Comparison of ENCODE assay signal across 7 mouse cellular contexts in genomic region chr4:125835250-125835649, GRCm38 (mm10).
A peak's percentile ranks its signal among the peaks of the same experiment; 100 is the strongest.
DNase-seq lines count a peak whose midpoint lies in the region; ATAC-seq and TF ChIP-seq lines count a peak whose summit lies in the region.

No protein-coding gene starts in this region.

- no peak overlapping the region for H3K4me3 ChIP-seq in lung, postnatal 0 days (ENCODE audit: low read depth, low read length)
- H3K4me3 ChIP-seq in hindbrain, embryonic 14.5 days (replicated peaks; ENCODE audit: low read length): no peak overlapping the region
- H3K4me3 ChIP-seq in neural tube, embryonic 11.5 days (ENCODE audit: low read depth, low read length): no peak overlapping the region

- no peak for ATAC-seq in lung, postnatal 0 days
- ATAC-seq in hindbrain, embryonic 14.5 days (ENCODE audit: low FRiP score): no peak
- ATAC-seq in neural tube, embryonic 11.5 days (ENCODE audit: insufficient read depth, low FRiP score, low TSS enrichment): no peak

- no peak for TF ChIP-seq CTCF in lung, postnatal 0 days (IDR thresholded peaks at IDR 0.05)

- no peak overlapping the region for H3K9ac ChIP-seq in lung, postnatal 0 days (replicated peaks; ENCODE audit: low read depth)
- H3K9ac ChIP-seq in hindbrain, embryonic 14.5 days: no peak overlapping the region
- H3K9ac ChIP-seq in neural tube, embryonic 11.5 days (ENCODE audit: low read length): no peak overlapping the region

- no peak overlapping the region for H3K27ac ChIP-seq in lung, postnatal 0 days (ENCODE audit: low read length)
- no peak overlapping the region for H3K27ac ChIP-seq in hindbrain, embryonic 14.5 days
- no peak overlapping the region for H3K27ac ChIP-seq in neural tube, embryonic 11.5 days (ENCODE audit: low read depth, low read length)

- H3K9me3 ChIP-seq in lung, postnatal 0 days (ENCODE audit: low read length): no peaks in the 10 kb centered on the region
- no peaks in the 10 kb centered on the region for H3K9me3 ChIP-seq in hindbrain, embryonic 14.5 days (ENCODE audit: control insufficient read depth, low read length)
- no peaks in the 10 kb centered on the region for H3K9me3 ChIP-seq in neural tube, embryonic 11.5 days (ENCODE audit: control insufficient read depth, low read length)

- under 1% methylated on average over 8 of the region's 8 CpGs for WGBS in lung, postnatal 0 days
- WGBS in hindbrain, embryonic 14.5 days: 0% methylated on average over 8 of the region's 8 CpGs
- WGBS in neural tube, embryonic 11.5 days: 0% methylated on average over 8 of the region's 8 CpGs

- TF ChIP-seq EP300 in lung, postnatal 0 days (IDR thresholded peaks at IDR 0.05): no peak

- DNase-seq in lung, postnatal 0 days (ENCODE audit: low spot score): peak; percentile 35
- DNase-seq in lung, postnatal 36 days: no peak
- peak; percentile 18 for DNase-seq in adrenal gland, adult 8-10 months
- peak; percentile 71 for DNase-seq in hindbrain, embryonic 14.5 days (ENCODE audit: low spot score)
- peak; percentile 84 for DNase-seq in neural tube, embryonic 11.5 days (ENCODE audit: low spot score)
- no peak for DNase-seq in layer of hippocampus, adult 18-20 months (ENCODE audit: low spot score in 2 of 2)
- DNase-seq in spleen, adult 12 weeks (ENCODE audit: low spot score): no peak

- H3K4me1 ChIP-seq in lung, postnatal 0 days (ENCODE audit: insufficient read depth, low read depth, low read length): no peaks in the 10 kb centered on the region
- H3K4me1 ChIP-seq in hindbrain, embryonic 14.5 days (replicated peaks; ENCODE audit: control insufficient read depth, insufficient read depth, low read length): no peaks in the 10 kb centered on the region
- H3K4me1 ChIP-seq in neural tube, embryonic 11.5 days (ENCODE audit: control insufficient read depth, insufficient read depth, low read length): no peaks in the 10 kb centered on the region

- no peaks in the 10 kb centered on the region for H3K27me3 ChIP-seq in lung, postnatal 0 days (replicated peaks; ENCODE audit: insufficient read depth, low read length)
- H3K27me3 ChIP-seq in hindbrain, embryonic 14.5 days (ENCODE audit: control insufficient read depth, insufficient read depth, low read length): no peaks in the 10 kb centered on the region; the same call in 1 of the 2 replicates
- H3K27me3 ChIP-seq in neural tube, embryonic 11.5 days (ENCODE audit: control insufficient read depth, insufficient read depth, low read length): no peaks in the 10 kb centered on the region

- H3K4me2 ChIP-seq in lung, postnatal 0 days (replicated peaks; ENCODE audit: low read depth, low read length): no peak overlapping the region
- no peak overlapping the region for H3K4me2 ChIP-seq in hindbrain, embryonic 14.5 days (replicated peaks)
- H3K4me2 ChIP-seq in neural tube, embryonic 11.5 days (ENCODE audit: low read depth): no peak overlapping the region

- no peaks in the 10 kb centered on the region for H3K36me3 ChIP-seq in lung, postnatal 0 days (ENCODE audit: insufficient read depth, low read length)
- no peaks in the 10 kb centered on the region for H3K36me3 ChIP-seq in hindbrain, embryonic 14.5 days (replicated peaks; ENCODE audit: control insufficient read depth, insufficient read depth)
- no peaks in the 10 kb centered on the region for H3K36me3 ChIP-seq in neural tube, embryonic 11.5 days (ENCODE audit: control insufficient read depth, insufficient read depth, low read length)

Comparison
In these comparisons a context has a peak if more than half of its experiments do, and no peak if none do; other contexts are left out.
1. DNase-seq: peak in lung, postnatal 0 days (single experiment), adrenal gland, adult 8-10 months (single experiment), hindbrain, embryonic 14.5 days (single experiment) and neural tube, embryonic 11.5 days (single experiment); none in lung, postnatal 36 days (single experiment), layer of hippocampus, adult 18-20 months (0 of 2) and spleen, adult 12 weeks (single experiment).